Mouse (Mus musculus) mouse embryonic stem cell (cell line): ENCODE data around the gene RPS10-NUDT3.

ENCODE experiments used
- in situ Hi-C, 2 experiments: fragments of 300-500 bp; cut with MboI; formaldehyde crosslinking; loops; 1 replicate in 1 of 2; 3 replicates in 1 of 2; pipeline ENCODE4 v1.14.3; 2019 to 2020; ENCODE audit warnings: low sequenced_read_pairs in 2 of 2, low pct_unique_long_range_greater_than_20kb in 1 of 2, mixed read lengths in 1 of 2; ENCODE audit not compliant: unreplicated experiment in 1 of 2

RPS10-NUDT3 gene

GRCm38 (mm10) chr17:27561809-27562526 lies 73.1 kb downstream of the RPS10-NUDT3 start:
- in situ Hi-C loops, result no loop called here

- in situ Hi-C loops, result no loop called here
These were observed 74.0 kb downstream of the RPS10-NUDT3 start for GRCm38 (mm10) chr17:27560926-27561480.

GRCm38 (mm10) chr17:27559596-27559995 lies 75.4 kb downstream of the RPS10-NUDT3 start:
- in situ Hi-C loops, result no loop called here

- in situ Hi-C loops, result no loop called here
These were observed 76.2 kb downstream of the RPS10-NUDT3 start for GRCm38 (mm10) chr17:27558845-27559244.

GRCm38 (mm10) chr17:27557927-27558661 lies 76.9 kb downstream of the RPS10-NUDT3 start:
- in situ Hi-C loops, result no loop called here

- in situ Hi-C loops, result no loop called here
These were observed 77.7 kb downstream of the RPS10-NUDT3 start for GRCm38 (mm10) chr17:27557181-27557926.

- in situ Hi-C loops, result no loop called here
These were observed 78.6 kb downstream of the RPS10-NUDT3 start, which contains the start of gene Hmga1 for GRCm38 (mm10) chr17:27556315-27557011. Hmga1 (plus strand) TSS chr17:27556497.

- in situ Hi-C loops, result no loop called here
These were observed 79.4 kb downstream of the RPS10-NUDT3 start for GRCm38 (mm10) chr17:27555512-27556172.

GRCm38 (mm10) chr17:27555075-27555511 lies 79.9 kb downstream of the RPS10-NUDT3 start:
- in situ Hi-C loops, result no loop called here

GRCm38 (mm10) chr17:27554062-27554960 lies 80.7 kb downstream of the RPS10-NUDT3 start:
- in situ Hi-C loops, result no loop called here

- in situ Hi-C loops, result no loop called here
These were observed 82.5 kb downstream of the RPS10-NUDT3 start for GRCm38 (mm10) chr17:27552215-27553201.

- in situ Hi-C loops, result no loop called here
These were observed 83.6 kb downstream of the RPS10-NUDT3 start for GRCm38 (mm10) chr17:27551393-27551940.

- in situ Hi-C loops, result loop anchor here in 1 of 2 experiments (10.0 kb wide), 1 partner anchor 96 kb away; no protein-coding TSS in a partner anchor
These were observed 85.8 kb downstream of the RPS10-NUDT3 start for GRCm38 (mm10) chr17:27549234-27549633.

- in situ Hi-C loops, result loop anchor here in 1 of 2 experiments (10.0 kb wide), 1 partner anchor 97 kb away; no protein-coding TSS in a partner anchor
These were observed 87.7 kb downstream of the RPS10-NUDT3 start for GRCm38 (mm10) chr17:27547253-27547868.

- in situ Hi-C loops, result loop anchor here in 1 of 2 experiments (10.0 kb wide), 1 partner anchor 98 kb away; no protein-coding TSS in a partner anchor
These were observed 88.4 kb downstream of the RPS10-NUDT3 start for GRCm38 (mm10) chr17:27546574-27547085.
